Mouse (Mus musculus): ENCODE measurements around the gene Hoxb7. TPM values are rescaled to one million over a fixed set of nuclear protein-coding genes. Genes with fewer than 3 reads are reported as not detected.

Gene Hoxb7
- total and polyA plus RNA-seq, 2 experiments from 2014 or later: not detected

DNA sequence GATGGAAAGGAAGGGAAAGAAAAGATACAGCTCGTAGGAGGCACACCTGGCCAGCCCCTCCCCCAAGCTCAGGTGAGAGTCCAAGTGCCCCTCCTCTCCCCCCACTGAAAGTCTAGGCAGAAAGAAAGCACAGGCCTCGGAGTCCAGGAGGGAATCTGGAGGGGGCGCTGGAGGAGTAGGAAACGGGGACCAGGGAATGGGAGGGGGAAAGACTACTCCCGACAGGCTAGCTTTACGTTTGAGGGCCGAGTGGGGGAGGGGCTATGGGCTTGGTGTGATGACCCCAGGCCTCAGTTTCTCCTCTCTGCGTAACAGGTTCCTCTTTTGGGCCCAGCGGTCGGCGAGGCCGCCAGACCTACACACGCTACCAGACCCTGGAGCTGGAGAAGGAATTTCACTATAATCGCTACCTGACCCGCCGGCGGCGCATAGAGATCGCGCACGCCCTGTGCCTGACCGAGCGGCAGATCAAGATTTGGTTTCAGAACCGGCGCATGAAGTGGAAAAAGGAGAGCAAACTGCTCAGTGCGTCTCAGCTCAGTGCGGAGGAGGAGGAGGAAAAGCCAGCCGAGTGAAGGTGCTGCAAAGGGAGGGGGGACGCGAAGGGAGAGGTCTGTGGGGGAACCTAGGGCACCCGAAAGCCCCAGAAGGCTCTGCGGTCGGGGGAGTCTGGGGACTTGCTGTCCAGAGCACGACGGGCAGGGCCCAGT is 14.1 kb downstream of the Hoxb7 start:
- Histone ChIP-seq H3K27me3 (ENCODE audit: insufficient read depth, low read length) (peaks cover 94% of the 10 kb centered on the region), H3K9me3 (ENCODE audit: low read length) (no peaks in the 10 kb centered on the region), H3K36me3 (ENCODE audit: insufficient read depth, low read length) (no peaks in the 10 kb centered on the region), H3K27ac (ENCODE audit: low read depth, low read length) (no peak overlapping the region), H3K4me3 (ENCODE audit: low read depth, low read length) (no peak overlapping the region), H3K4me2 (ENCODE audit: low read depth, low read length, poor library complexity, severe bottlenecking) (no peak overlapping the region), H3K4me1 (ENCODE audit: insufficient read depth, low read length) (no peaks in the 10 kb centered on the region), H3K9ac (replicated peaks; ENCODE audit: low read length, poor library complexity, severe bottlenecking) (no peak overlapping the region)
- ATAC-seq (ENCODE audit: low FRiP score) (no peak), DNase-seq (ENCODE audit: low spot score) (no peak)
- under 1% methylated on average over 33 of the region's 35 CpGs for WGBS
- TF ChIP-seq CTCF (IDR thresholded peaks at IDR 0.05): no peak

DNA sequence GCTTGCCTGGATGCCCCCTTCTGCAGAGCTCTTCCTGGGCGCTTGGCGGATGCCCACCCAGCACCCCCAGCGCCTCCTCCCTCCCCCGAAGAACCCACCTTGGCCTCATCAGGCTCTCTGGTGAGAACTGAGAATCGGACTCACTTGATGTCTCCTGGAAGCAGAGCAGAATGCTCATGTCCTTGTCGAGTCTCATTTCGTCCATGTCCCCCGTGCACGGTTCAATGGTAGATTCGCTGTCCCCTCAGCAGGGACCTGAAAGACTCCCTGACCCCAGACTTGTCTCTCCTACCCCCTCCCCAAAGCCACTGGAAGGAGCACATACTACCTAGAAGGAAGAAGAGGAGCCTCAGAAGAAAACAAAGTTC is 14.6 kb downstream of the Hoxb7 start:
- H3K9me3 ChIP-seq (ENCODE audit: low read length): no peaks in the 10 kb centered on the region
- H3K27ac ChIP-seq (ENCODE audit: low read depth, low read length): no peak overlapping the region
- H3K4me2 ChIP-seq (ENCODE audit: low read depth, low read length, poor library complexity, severe bottlenecking): no peak overlapping the region
- TF ChIP-seq CTCF (IDR thresholded peaks at IDR 0.05): no peak
- H3K27me3 ChIP-seq (ENCODE audit: insufficient read depth, low read length): peaks cover 94% of the 10 kb centered on the region
- 5% methylated on average over 8 of the region's 10 CpGs for WGBS
- no peak overlapping the region for H3K4me3 ChIP-seq (ENCODE audit: low read depth, low read length)
- no peak for ATAC-seq (ENCODE audit: low FRiP score)
- no peak overlapping the region for H3K9ac ChIP-seq (replicated peaks; ENCODE audit: low read length, poor library complexity, severe bottlenecking)
- H3K4me1 ChIP-seq (ENCODE audit: insufficient read depth, low read length): no peaks in the 10 kb centered on the region
- DNase-seq (ENCODE audit: low spot score): no peak
- no peaks in the 10 kb centered on the region for H3K36me3 ChIP-seq (ENCODE audit: insufficient read depth, low read length)

DNA sequence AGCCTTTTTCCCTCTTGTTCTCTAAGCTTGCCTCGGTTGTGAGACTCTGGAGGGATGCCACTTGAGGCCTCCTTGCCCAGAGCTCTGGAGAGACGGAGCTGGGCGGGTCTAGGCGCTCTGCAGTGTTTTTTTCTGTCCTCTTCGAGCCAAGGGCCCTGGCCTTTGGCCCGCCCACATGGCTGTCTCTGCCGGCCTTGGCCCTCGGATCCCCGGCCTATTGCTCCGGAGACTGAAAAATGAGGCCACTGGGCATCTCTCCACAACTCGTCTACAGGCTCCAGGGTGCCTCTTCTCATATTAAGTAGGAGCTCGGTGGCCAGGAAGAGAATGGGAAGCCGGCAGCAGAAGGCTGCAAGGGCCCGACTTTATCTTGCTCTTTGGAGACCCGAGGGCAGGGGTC is 15.4 kb downstream of the Hoxb7 start:
- Histone ChIP-seq H3K9me3 (ENCODE audit: low read length) (no peaks in the 10 kb centered on the region), H3K4me1 (ENCODE audit: insufficient read depth, low read length) (no peaks in the 10 kb centered on the region), H3K36me3 (ENCODE audit: insufficient read depth, low read length) (no peaks in the 10 kb centered on the region), H3K27ac (ENCODE audit: low read depth, low read length) (no peak overlapping the region), H3K9ac (replicated peaks; ENCODE audit: low read length, poor library complexity, severe bottlenecking) (no peak overlapping the region), H3K4me3 (ENCODE audit: low read depth, low read length) (no peak overlapping the region), H3K4me2 (ENCODE audit: low read depth, low read length, poor library complexity, severe bottlenecking) (no peak overlapping the region), H3K27me3 (ENCODE audit: insufficient read depth, low read length) (peaks cover 94% of the 10 kb centered on the region)
- WGBS: under 1% methylated on average over 15 of the region's 15 CpGs
- TF ChIP-seq CTCF (IDR thresholded peaks at IDR 0.05): no peak
- no peak for ATAC-seq (ENCODE audit: low FRiP score)
- peak; percentile 58 for DNase-seq (ENCODE audit: low spot score)

DNA sequence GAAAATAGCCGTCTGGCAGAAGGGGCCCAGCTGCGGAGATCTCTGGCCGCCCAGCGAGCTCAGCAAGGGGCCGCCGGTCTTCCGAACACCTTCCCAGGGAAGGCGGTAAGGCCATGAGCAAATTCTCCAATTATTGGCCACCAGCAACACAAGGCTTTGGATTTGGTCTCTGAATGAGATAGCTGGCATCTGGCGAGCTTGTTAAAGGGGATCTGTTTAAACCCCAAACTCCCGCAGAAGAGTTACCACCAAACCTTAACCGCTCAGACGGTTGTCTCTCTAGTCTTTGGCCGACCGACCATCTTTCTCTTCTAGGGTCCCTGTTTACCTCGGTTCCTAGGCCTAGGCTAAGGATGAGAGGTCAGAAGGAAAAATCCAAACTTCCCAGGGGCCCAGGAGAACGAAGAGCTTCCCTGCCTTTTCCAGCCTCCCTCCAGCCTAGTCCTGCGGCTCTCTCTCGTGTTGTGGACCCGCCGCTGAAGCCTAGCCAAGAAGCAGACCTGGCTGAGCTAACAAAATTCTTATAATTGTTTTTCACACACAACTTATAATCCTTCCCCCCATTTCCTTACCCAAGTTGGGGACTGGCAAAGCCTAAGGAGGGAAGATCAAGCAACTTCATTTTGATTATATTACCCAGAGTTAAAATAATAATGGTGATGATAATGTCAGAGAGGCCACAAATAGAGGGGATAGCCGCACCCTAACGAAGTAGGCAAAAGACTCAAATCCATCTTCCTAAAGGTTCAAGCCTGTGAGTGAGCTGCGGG is 16.1 kb downstream of the Hoxb7 start:
- H3K27ac ChIP-seq (ENCODE audit: low read depth, low read length): no peak overlapping the region
- H3K4me3 ChIP-seq (ENCODE audit: low read depth, low read length): no peak overlapping the region
- no peaks in the 10 kb centered on the region for H3K9me3 ChIP-seq (ENCODE audit: low read length)
- no peak for TF ChIP-seq CTCF (IDR thresholded peaks at IDR 0.05)
- no peak overlapping the region for H3K9ac ChIP-seq (replicated peaks; ENCODE audit: low read length, poor library complexity, severe bottlenecking)
- no peak overlapping the region for H3K4me2 ChIP-seq (ENCODE audit: low read depth, low read length, poor library complexity, severe bottlenecking)
- WGBS: 2% methylated on average over 23 of the region's 23 CpGs
- H3K36me3 ChIP-seq (ENCODE audit: insufficient read depth, low read length): no peaks in the 10 kb centered on the region
- no peaks in the 10 kb centered on the region for H3K4me1 ChIP-seq (ENCODE audit: insufficient read depth, low read length)
- DNase-seq (ENCODE audit: low spot score): no peak
- no peak for ATAC-seq (ENCODE audit: low FRiP score)
- H3K27me3 ChIP-seq (ENCODE audit: insufficient read depth, low read length): peaks cover 94% of the 10 kb centered on the region

DNA sequence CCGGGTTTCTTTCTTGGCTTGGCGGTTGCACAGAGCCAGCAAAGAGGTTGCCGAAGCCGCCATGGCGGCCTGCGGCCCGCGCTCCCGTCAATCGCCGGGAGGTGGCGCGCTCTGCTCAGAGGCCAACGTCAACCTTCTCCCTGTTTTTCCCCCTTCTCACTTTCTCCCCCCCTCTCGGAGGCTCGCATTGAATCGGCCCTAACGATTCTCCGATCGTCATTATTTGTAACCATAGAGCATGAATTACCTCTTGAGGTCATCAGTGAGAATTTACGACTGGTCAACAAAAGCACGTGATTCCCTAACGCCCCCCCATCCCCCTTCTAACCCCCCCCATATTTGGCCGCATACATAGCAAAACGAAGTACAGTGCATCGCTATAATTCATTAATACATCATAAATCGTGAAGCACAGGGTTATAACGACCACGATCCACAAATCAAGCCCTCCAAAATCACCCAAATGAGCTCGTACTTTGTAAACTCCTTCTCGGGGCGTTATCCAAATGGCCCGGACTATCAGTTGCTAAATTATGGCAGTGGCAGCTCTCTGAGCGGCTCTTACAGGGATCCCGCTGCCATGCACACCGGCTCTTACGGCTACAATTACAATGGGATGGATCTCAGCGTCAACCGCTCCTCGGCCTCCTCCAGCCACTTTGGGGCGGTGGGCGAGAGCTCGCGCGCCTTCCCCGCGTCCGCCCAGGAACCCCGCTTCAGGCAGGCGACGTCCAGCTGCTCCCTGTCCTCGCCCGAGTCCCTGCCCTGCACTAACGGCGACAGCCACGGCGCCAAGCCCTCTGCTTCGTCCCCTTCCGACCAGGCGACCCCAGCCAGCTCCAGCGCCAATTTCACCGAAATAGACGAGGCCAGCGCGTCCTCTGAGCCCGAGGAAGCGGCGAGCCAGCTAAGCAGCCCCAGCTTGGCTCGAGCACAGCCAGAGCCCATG is 17.0 kb downstream of the Hoxb7 start, which contains the start of gene Hoxb5:
Gene Hoxb5, plus strand, starts transcription at position 186 of the 949 bp plus-strand sequence.
- under 1% methylated on average over 69 of the region's 69 CpGs for WGBS
- H3K9ac ChIP-seq (replicated peaks; ENCODE audit: low read length, poor library complexity, severe bottlenecking): no peak within 1 kb of the TSS
- no peaks in the 10 kb centered on the region for H3K9me3 ChIP-seq (ENCODE audit: low read length)
- DNase-seq (ENCODE audit: low spot score): peak; percentile 82
- no peak within 1 kb of the TSS for H3K27ac ChIP-seq (ENCODE audit: low read depth, low read length)
- no peak for ATAC-seq (ENCODE audit: low FRiP score)
- peak; percentile 80 for TF ChIP-seq CTCF (IDR thresholded peaks at IDR 0.05)
- H3K4me2 ChIP-seq (ENCODE audit: low read depth, low read length, poor library complexity, severe bottlenecking): no peak within 1 kb of the TSS
- H3K27me3 ChIP-seq (ENCODE audit: insufficient read depth, low read length): peaks cover 96% of the 10 kb centered on the region
- H3K4me3 ChIP-seq (ENCODE audit: low read depth, low read length): no peak within 1 kb of the TSS
- H3K36me3 ChIP-seq (ENCODE audit: insufficient read depth, low read length): no peaks in the 10 kb centered on the region
- H3K4me1 ChIP-seq (ENCODE audit: insufficient read depth, low read length): no peaks in the 10 kb centered on the region
